ENCODE assay signal across 23 mouse cellular contexts in genomic region chr11:80666211-80666610, GRCm38 (mm10).
DNase-seq lines count a peak whose midpoint lies in the region; ATAC-seq and TF ChIP-seq lines count a peak whose summit lies in the region.
"Had no signal": no experiment of that assay in that cellular context is flagged by ENCODE, and none has a peak within 500 bp of the region (broad histone marks: within the 10 kb centered on the region; RNA-seq: fewer than 3 reads in every experiment).

No protein-coding gene starts in this region.

- H3K36me3 ChIP-seq in CH12.LX (replicated peaks in 1 of 2; ENCODE audit: control insufficient read depth in 1 of 2, insufficient read depth in 1 of 2, low read length in 1 of 2): peaks cover 0 to 1% of the 10 kb centered on the region in 2 experiments
- H3K36me3 ChIP-seq in splenic B cell, adult 2 months (ENCODE audit: control insufficient read depth, insufficient read depth, low read length, poor library complexity, severe bottlenecking): no peaks in the 10 kb centered on the region
- H3K36me3 ChIP-seq: embryonic facial prominence, embryonic 13.5 days; embryonic facial prominence, embryonic 15.5 days; forebrain, embryonic 10.5 days; forebrain, embryonic 12.5 days had no signal

- no peak; the same call in 1 of the 2 replicates for TF ChIP-seq RAD21 in CH12.LX (IDR thresholded peaks at IDR 0.05; ENCODE audit: low read depth, low read length)

- H3K27ac ChIP-seq in CH12.LX (ENCODE audit: insufficient read depth, low read depth): peak overlapping the region; percentile 43
- H3K27ac ChIP-seq: embryonic facial prominence, embryonic 13.5 days; embryonic facial prominence, embryonic 15.5 days; forebrain, embryonic 10.5 days; forebrain, embryonic 12.5 days had no signal

- TF ChIP-seq EP300 in CH12.LX (IDR thresholded peaks at IDR 0.05; ENCODE audit: low read length): peak; percentile 96

- dilution Hi-C loops in CH12.LX (cut with MboI; ENCODE audit: extremely low pct_ligation_motif_present, extremely low pct_unique_long_range_greater_than_20kb, low sequenced_read_pairs): no loop called here

- H3K79me2 ChIP-seq in CH12.LX (replicated peaks; ENCODE audit: control insufficient read depth, extremely low read depth, insufficient read depth, poor library complexity, severe bottlenecking): no peaks in the 10 kb centered on the region

- H3K27me3 ChIP-seq in CH12.LX (replicated peaks): no peaks in the 10 kb centered on the region
- H3K27me3 ChIP-seq in splenic B cell, adult 2 months (ENCODE audit: control insufficient read depth, insufficient read depth, low read length, poor library complexity, severe bottlenecking): no peaks in the 10 kb centered on the region
- H3K27me3 ChIP-seq: embryonic facial prominence, embryonic 13.5 days; embryonic facial prominence, embryonic 15.5 days; forebrain, embryonic 12.5 days had no signal

- H3K9me3 ChIP-seq in CH12.LX (replicated peaks; ENCODE audit: low read length): no peaks in the 10 kb centered on the region
- H3K9me3 ChIP-seq: embryonic facial prominence, embryonic 13.5 days; embryonic facial prominence, embryonic 15.5 days; forebrain, embryonic 10.5 days; forebrain, embryonic 12.5 days had no signal

- H3K9ac ChIP-seq in CH12.LX (ENCODE audit: insufficient read depth, low read depth): peak overlapping the region; percentile 11
- H3K9ac ChIP-seq: embryonic facial prominence, embryonic 13.5 days; embryonic facial prominence, embryonic 15.5 days; forebrain, embryonic 12.5 days had no signal

- ATAC-seq in granulocyte monocyte progenitor cell, adult 5-6 weeks (replicated peaks; ENCODE audit: poor library complexity, severe bottlenecking): no peak
- ATAC-seq: forebrain, embryonic 14.5 days; forebrain, embryonic 16.5 days had no signal

- H3K4me2 ChIP-seq in CH12.LX (ENCODE audit: insufficient read depth, low read depth, poor library complexity, severe bottlenecking): peak overlapping the region; percentile 88
- H3K4me2 ChIP-seq: embryonic facial prominence, embryonic 13.5 days; embryonic facial prominence, embryonic 15.5 days; forebrain, embryonic 12.5 days had no signal

- no peak for TF ChIP-seq CTCF in CH12.LX (conservative IDR thresholded peaks at IDR 0.05 in 1 of 2, IDR thresholded peaks at IDR 0.05 in 1 of 2; ENCODE audit: low read depth in 2 of 2, low read length in 2 of 2)

- peak overlapping the region; percentile 7 to 26 (median 10) for H3K4me3 ChIP-seq in CH12.LX (replicated peaks in 1 of 3; ENCODE audit: low read depth in 2 of 3, low read length in 2 of 3, poor library complexity in 1 of 3)
- H3K4me3 ChIP-seq: embryonic facial prominence, embryonic 13.5 days; embryonic facial prominence, embryonic 15.5 days; erythroblast, embryonic 14.5 days; forebrain, embryonic 10.5 days; forebrain, embryonic 12.5 days had no signal

- in situ Hi-C loops in CH12.LX (cut with MboI; ENCODE audit: low pct_ligation_motif_present, low pct_unique_long_range_greater_than_20kb, low sequenced_read_pairs): loop anchor here (5.0 to 10.0 kb wide), 2 partner anchors 39 to 251 kb away; no protein-coding TSS in a partner anchor

- peaks cover 16 to 28% of the 10 kb centered on the region in 2 experiments for H3K4me1 ChIP-seq in CH12.LX (ENCODE audit: control insufficient read depth in 1 of 2, insufficient read depth in 2 of 2)
- H3K4me1 ChIP-seq: embryonic facial prominence, embryonic 15.5 days; forebrain, embryonic 10.5 days; forebrain, embryonic 12.5 days had no signal

- DNase-seq in CD4-positive, CD25-positive, alpha-beta regulatory T cell, adult 2 months (ENCODE audit: low read depth, low spot score): peak; percentile 24
- DNase-seq in CH12.LX (ENCODE audit: extremely low read depth): peak; percentile 81
- peak; percentile 2 for DNase-seq in splenic B cell, adult 2 months (ENCODE audit: low read depth, low spot score)
- DNase-seq in spleen, postnatal 10 days (ENCODE audit: low spot score in 2 of 2): no peak
- no peak for DNase-seq in frontal cortex, postnatal 25 days (ENCODE audit: low spot score in 2 of 2)
- DNase-seq: adrenal gland, adult 2 months; adrenal gland, postnatal 10 days; adrenal gland, postnatal 25 days; cerebellum, adult 11 months; cerebellum, adult 18-20 months; cerebellum, adult 8-10 months; cerebellum, adult 9-11 months; cerebellum, postnatal 14 days; cerebellum, postnatal 36 days; embryo, embryonic 11 days had no signal

- no peak for TF ChIP-seq POLR2A in CH12.LX (IDR thresholded peaks at IDR 0.05; ENCODE audit: low read depth, low read length)

TF ChIP-seq in CH12.LX, 34 proteins besides CTCF, POLR2A, EP300 and RAD21:
- TF ChIP-seq MEF2A (IDR thresholded peaks at IDR 0.05; ENCODE audit: borderline replicate concordance, low read depth, low read length) (peak; percentile 99), MYC (IDR thresholded peaks at IDR 0.05; ENCODE audit: low read depth, low read length) (no peak), ELF1 (IDR thresholded peaks at IDR 0.05; ENCODE audit: low read depth, low read length) (peak; percentile 74), ZC3H11A (IDR thresholded peaks at IDR 0.05; ENCODE audit: low read depth, low read length) (no peak), RCOR1 (conservative IDR thresholded peaks at IDR 0.05; ENCODE audit: low read depth, low read length) (peak; percentile 70), IRF4 (IDR thresholded peaks at IDR 0.05; ENCODE audit: low read depth, low read length) (peak; percentile 80), POLR2AphosphoS2 (IDR thresholded peaks at IDR 0.05; ENCODE audit: low read depth, low read length) (no peak), ETS1 (conservative IDR thresholded peaks at IDR 0.05; ENCODE audit: low read depth, low read length) (peak; percentile 93), NRF1 (IDR thresholded peaks at IDR 0.05; ENCODE audit: low read depth, low read length) (no peak), CHD2 (IDR thresholded peaks at IDR 0.05; ENCODE audit: low read length) (peak; percentile 54; the same call in 1 of the 2 replicates), ZNF384 (IDR thresholded peaks at IDR 0.05; ENCODE audit: low read depth, low read length) (0 out of 2 replicates have a peak, but pooled peaks have one; percentile 31), USF2 (conservative IDR thresholded peaks at IDR 0.05; ENCODE audit: low read depth, low read length) (no peak), USF1 (IDR thresholded peaks at IDR 0.05; ENCODE audit: low read depth, low read length) (no peak), MAZ (IDR thresholded peaks at IDR 0.05; ENCODE audit: low read depth, low read length) (0 out of 2 replicates have a peak, but pooled peaks have one; percentile 47), MXI1 (IDR thresholded peaks at IDR 0.05; ENCODE audit: low read depth, low read length) (peak; percentile 40; the same call in 1 of the 2 replicates), ZMIZ1 (IDR thresholded peaks at IDR 0.05; ENCODE audit: low read depth, low read length) (no peak), CHD1 (IDR thresholded peaks at IDR 0.05; ENCODE audit: low read depth, low read length) (peak; percentile 70; the same call in 1 of the 2 replicates), ZKSCAN1 (IDR thresholded peaks at IDR 0.05; ENCODE audit: borderline replicate concordance, low read depth, low read length) (no peak), GABPA (IDR thresholded peaks at IDR 0.05; ENCODE audit: insufficient replicate concordance, low read depth, low read length) (no peak), SIN3A (IDR thresholded peaks at IDR 0.05; ENCODE audit: low read length) (peak; percentile 88), MAFK (IDR thresholded peaks at IDR 0.05; ENCODE audit: insufficient replicate concordance, low read length) (0 out of 2 replicates have a peak, but pooled peaks have one; percentile 58), NELFE (IDR thresholded peaks at IDR 0.05; ENCODE audit: low read depth, low read length) (peak; percentile 55; the same call in 1 of the 2 replicates), TCF12 (IDR thresholded peaks at IDR 0.05; ENCODE audit: low read depth, low read length) (peak; percentile 55), JUN (IDR thresholded peaks at IDR 0.05; ENCODE audit: insufficient read depth, low read depth, low read length) (peak; percentile 98), MAX (IDR thresholded peaks at IDR 0.05; ENCODE audit: low read length) (peak; percentile 41; the same call in 1 of the 2 replicates), BHLHE40 (IDR thresholded peaks at IDR 0.05; ENCODE audit: low read depth, low read length) (peak; percentile 82), PAX5 (IDR thresholded peaks at IDR 0.05; ENCODE audit: low read length) (no peak), TBP (conservative IDR thresholded peaks at IDR 0.05; ENCODE audit: low read depth, low read length) (peak; percentile 74), SMC3 (IDR thresholded peaks at IDR 0.05; ENCODE audit: low read depth, low read length) (no peak; the same call in none of the 2 replicates), UBTF (IDR thresholded peaks at IDR 0.05; ENCODE audit: low read depth, low read length) (no peak), HCFC1 (IDR thresholded peaks at IDR 0.05; ENCODE audit: low read depth, low read length) (peak; percentile 47; the same call in 1 of the 2 replicates), KAT2A (IDR thresholded peaks at IDR 0.05; ENCODE audit: insufficient replicate concordance, low read length) (no peak), E2F4 (IDR thresholded peaks at IDR 0.05; ENCODE audit: insufficient replicate concordance, low read depth, low read length) (0 out of 2 replicates have a peak, but pooled peaks have one; percentile 74), JUND (conservative IDR thresholded peaks at IDR 0.05; ENCODE audit: low read depth, low read length) (peak; percentile 96)

Comparison
In these comparisons a context has a peak if more than half of its experiments do, and no peak if none do; other contexts are left out.
1. DNase-seq: peak in CD4-positive, CD25-positive, alpha-beta regulatory T cell, adult 2 months (single experiment), CH12.LX (single experiment) and splenic B cell, adult 2 months (single experiment); none in spleen, postnatal 10 days (0 of 2) and frontal cortex, postnatal 25 days (0 of 2).